Mouse (Mus musculus): Measurements from ENCODE around the gene Aftph. TPM values are rescaled to one million over a fixed set of nuclear protein-coding genes. Genes with fewer than 3 reads are reported as not detected.
A peak's percentile ranks its signal among the peaks of the same experiment; 100 is the strongest.

The Aftph gene
- polyA plus RNA-seq (2015; fragmentation: Nextera tagmentation; extraction: Ambion mirVana) = 10.6 and 11.2 TPM in 2 replicates

DNA sequence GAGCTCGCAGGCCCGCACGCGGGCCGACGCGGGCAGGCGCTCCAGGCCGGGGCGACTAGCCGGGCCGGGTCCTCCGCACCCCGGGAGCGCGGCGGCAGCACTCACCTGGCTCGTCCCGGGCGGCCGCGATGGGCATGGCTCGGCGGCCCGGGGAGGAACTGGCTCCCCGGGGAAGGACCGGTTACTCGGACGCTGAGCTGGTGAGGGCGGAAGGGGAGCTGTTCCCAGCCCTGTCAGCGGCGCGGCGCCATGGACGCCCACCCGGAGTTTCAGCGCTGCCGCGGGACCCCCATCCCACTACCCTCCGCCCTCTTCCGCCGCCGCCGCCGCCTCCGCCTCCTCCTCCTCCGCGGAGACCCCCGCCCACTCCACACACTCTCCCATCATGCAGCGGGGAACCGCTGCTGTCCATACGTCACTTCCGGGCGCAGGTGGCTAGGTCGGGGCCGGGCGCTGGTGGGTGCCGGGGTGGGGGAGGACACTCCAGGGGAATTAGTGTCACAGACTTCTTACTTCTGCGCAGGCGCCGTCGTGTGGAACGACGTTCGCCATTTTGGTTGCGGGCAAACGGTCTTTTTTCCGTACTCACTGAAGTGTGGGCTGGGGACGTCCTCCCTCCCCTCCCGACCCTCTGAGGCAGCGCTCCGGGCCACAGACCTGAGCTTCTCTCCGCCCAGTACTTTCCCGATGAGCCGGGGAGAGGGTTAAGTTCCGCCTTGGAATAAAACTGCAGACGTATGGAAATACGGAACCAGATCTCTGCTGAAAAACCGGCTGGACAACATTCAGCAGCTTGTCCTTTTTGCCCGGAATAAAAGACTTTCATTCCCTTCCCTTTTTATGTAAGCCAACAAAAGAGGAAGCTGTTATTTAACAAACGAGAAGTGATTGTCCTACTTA lies at the start of gene Aftph:
Aftph (minus strand) TSS at position 389 of the 900 bp plus-strand sequence.
- peak; percentile 98 for ATAC-seq (ENCODE audit: low read depth)
- peaks cover 2% of the 10 kb centered on the region for H3K4me1 ChIP-seq (ENCODE audit: control insufficient read depth, low read depth, low read length)
- H3K4me3 ChIP-seq (ENCODE audit: low read depth, low read length) = peak within 1 kb of the TSS; percentile 99
- H3K27ac ChIP-seq (ENCODE audit: low read length) = peak within 1 kb of the TSS; percentile 97
- H3K27me3 ChIP-seq (ENCODE audit: control insufficient read depth, insufficient read depth, low read depth, low read length) = no peaks in the 10 kb centered on the region
- H3K9ac ChIP-seq (ENCODE audit: low read depth, low read length) = peak within 1 kb of the TSS; percentile 98
- under 1% methylated on average over 68 of the region's 81 CpGs for WGBS (ENCODE audit: insufficient replicate concordance)
- peak within 1 kb of the TSS; percentile 84 for H3K4me2 ChIP-seq (ENCODE audit: low read depth, low read length)
- no peaks in the 10 kb centered on the region for H3K9me3 ChIP-seq (replicated peaks; ENCODE audit: control insufficient read depth, low read length)
- no peaks in the 10 kb centered on the region for H3K36me3 ChIP-seq (ENCODE audit: control insufficient read depth, insufficient read depth)

- WGBS (ENCODE audit: insufficient replicate concordance) = 25% methylated on average over 1 of the region's 1 CpGs
Measured at GRCm38 (mm10) chr11:20789015-20789414, 47.6 kb upstream of the Aftph start.

GRCm38 (mm10) chr11:20788070-20788469 lies 46.7 kb upstream of the Aftph start:
- H3K4me1 ChIP-seq (ENCODE audit: control insufficient read depth, low read depth, low read length) = no peaks in the 10 kb centered on the region; the same call in 1 of the 2 replicates
- H3K9ac ChIP-seq (ENCODE audit: low read depth, low read length) = no peak overlapping the region
- H3K9me3 ChIP-seq (replicated peaks; ENCODE audit: control insufficient read depth, low read length) = 0 out of 2 replicates have a peak, but pooled peaks cover 3% of the 10 kb centered on the region
- H3K4me3 ChIP-seq (ENCODE audit: low read depth, low read length) = no peak overlapping the region
- no peaks in the 10 kb centered on the region for H3K27me3 ChIP-seq (ENCODE audit: control insufficient read depth, insufficient read depth, low read depth, low read length)
- WGBS (ENCODE audit: insufficient replicate concordance) = 52% methylated on average over 3 of the region's 3 CpGs
- ATAC-seq (ENCODE audit: low read depth) = no peak
- H3K4me2 ChIP-seq (ENCODE audit: low read depth, low read length) = no peak overlapping the region
- no peaks in the 10 kb centered on the region for H3K36me3 ChIP-seq (ENCODE audit: control insufficient read depth, insufficient read depth)
- no peak overlapping the region for H3K27ac ChIP-seq (ENCODE audit: low read length)

More at GRCm38 (mm10) chr11:20789015-20789414, 47.6 kb upstream of the Aftph start:
- no peaks in the 10 kb centered on the region for H3K36me3 ChIP-seq (ENCODE audit: control insufficient read depth, insufficient read depth)
- H3K4me2 ChIP-seq (ENCODE audit: low read depth, low read length) = no peak overlapping the region
- no peaks in the 10 kb centered on the region for H3K27me3 ChIP-seq (ENCODE audit: control insufficient read depth, insufficient read depth, low read depth, low read length)
- H3K4me3 ChIP-seq (ENCODE audit: low read depth, low read length) = no peak overlapping the region
- H3K9ac ChIP-seq (ENCODE audit: low read depth, low read length) = no peak overlapping the region
- H3K27ac ChIP-seq (ENCODE audit: low read length) = no peak overlapping the region
- no peak for ATAC-seq (ENCODE audit: low read depth)
- H3K9me3 ChIP-seq (replicated peaks; ENCODE audit: control insufficient read depth, low read length) = 0 out of 2 replicates have a peak, but pooled peaks cover 3% of the 10 kb centered on the region
- no peaks in the 10 kb centered on the region; the same call in 1 of the 2 replicates for H3K4me1 ChIP-seq (ENCODE audit: control insufficient read depth, low read depth, low read length)

- WGBS (ENCODE audit: insufficient replicate concordance) = 52% methylated on average over 2 of the region's 2 CpGs
Measured at GRCm38 (mm10) chr11:20786191-20786590, 44.8 kb upstream of the Aftph start.

DNA sequence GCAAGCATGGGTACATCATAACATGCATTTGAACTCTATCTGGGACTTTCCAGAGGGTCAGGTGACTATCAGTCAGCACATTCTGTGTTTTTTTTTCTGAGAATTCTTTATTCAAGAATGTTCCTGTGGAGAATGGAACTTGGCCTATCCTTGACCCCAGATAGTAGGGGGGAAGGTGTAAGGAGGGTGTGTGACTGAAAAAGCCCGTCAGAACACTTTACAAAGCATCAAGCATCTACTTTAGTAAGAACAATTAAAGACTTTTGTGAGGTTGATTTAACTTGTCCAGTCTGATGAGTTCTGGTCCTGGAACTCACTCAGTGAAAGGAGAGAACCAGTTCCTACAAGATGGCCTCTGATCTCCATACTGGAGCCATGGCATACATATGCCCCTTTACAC lies 43.8 kb upstream of the Aftph start:
- H3K9me3 ChIP-seq (replicated peaks; ENCODE audit: control insufficient read depth, low read length) = 0 out of 2 replicates have a peak, but pooled peaks cover 3% of the 10 kb centered on the region
- H3K9ac ChIP-seq (ENCODE audit: low read depth, low read length) = no peak overlapping the region
- no peaks in the 10 kb centered on the region for H3K27me3 ChIP-seq (ENCODE audit: control insufficient read depth, insufficient read depth, low read depth, low read length)
- no peaks in the 10 kb centered on the region for H3K36me3 ChIP-seq (ENCODE audit: control insufficient read depth, insufficient read depth)
- WGBS (ENCODE audit: insufficient replicate concordance) = 61% methylated on average over 1 of the region's 1 CpGs
- no peaks in the 10 kb centered on the region; the same call in 1 of the 2 replicates for H3K4me1 ChIP-seq (ENCODE audit: control insufficient read depth, low read depth, low read length)
- no peak overlapping the region for H3K4me2 ChIP-seq (ENCODE audit: low read depth, low read length)
- H3K4me3 ChIP-seq (ENCODE audit: low read depth, low read length) = no peak overlapping the region
- no peak for ATAC-seq (ENCODE audit: low read depth)
- no peak overlapping the region for H3K27ac ChIP-seq (ENCODE audit: low read length)

More at GRCm38 (mm10) chr11:20786191-20786590, 44.8 kb upstream of the Aftph start:
- no peaks in the 10 kb centered on the region; the same call in 1 of the 2 replicates for H3K4me1 ChIP-seq (ENCODE audit: control insufficient read depth, low read depth, low read length)
- H3K36me3 ChIP-seq (ENCODE audit: control insufficient read depth, insufficient read depth) = no peaks in the 10 kb centered on the region
- no peaks in the 10 kb centered on the region for H3K27me3 ChIP-seq (ENCODE audit: control insufficient read depth, insufficient read depth, low read depth, low read length)
- no peak for ATAC-seq (ENCODE audit: low read depth)
- H3K9ac ChIP-seq (ENCODE audit: low read depth, low read length) = no peak overlapping the region
- no peak overlapping the region for H3K4me3 ChIP-seq (ENCODE audit: low read depth, low read length)
- H3K9me3 ChIP-seq (replicated peaks; ENCODE audit: control insufficient read depth, low read length) = 0 out of 2 replicates have a peak, but pooled peaks cover 3% of the 10 kb centered on the region
- H3K27ac ChIP-seq (ENCODE audit: low read length) = no peak overlapping the region
- no peak overlapping the region for H3K4me2 ChIP-seq (ENCODE audit: low read depth, low read length)

GRCm38 (mm10) chr11:20784776-20785175 lies 43.4 kb upstream of the Aftph start:
- 0 out of 2 replicates have a peak, but pooled peaks cover 3% of the 10 kb centered on the region for H3K9me3 ChIP-seq (replicated peaks; ENCODE audit: control insufficient read depth, low read length)
- H3K9ac ChIP-seq (ENCODE audit: low read depth, low read length) = no peak overlapping the region
- H3K4me1 ChIP-seq (ENCODE audit: control insufficient read depth, low read depth, low read length) = no peaks in the 10 kb centered on the region; the same call in 1 of the 2 replicates
- 68% methylated on average over 6 of the region's 6 CpGs for WGBS (ENCODE audit: insufficient replicate concordance)
- no peak overlapping the region for H3K27ac ChIP-seq (ENCODE audit: low read length)
- H3K36me3 ChIP-seq (ENCODE audit: control insufficient read depth, insufficient read depth) = no peaks in the 10 kb centered on the region
- H3K27me3 ChIP-seq (ENCODE audit: control insufficient read depth, insufficient read depth, low read depth, low read length) = no peaks in the 10 kb centered on the region
- no peak overlapping the region for H3K4me2 ChIP-seq (ENCODE audit: low read depth, low read length)
- ATAC-seq (ENCODE audit: low read depth) = no peak
- H3K4me3 ChIP-seq (ENCODE audit: low read depth, low read length) = no peak overlapping the region

GRCm38 (mm10) chr11:20783467-20783866 lies 42.1 kb upstream of the Aftph start:
- ATAC-seq (ENCODE audit: low read depth) = no peak
- Histone ChIP-seq H3K9ac (ENCODE audit: low read depth, low read length) (no peak overlapping the region), H3K4me2 (ENCODE audit: low read depth, low read length) (no peak overlapping the region), H3K36me3 (ENCODE audit: control insufficient read depth, insufficient read depth) (no peaks in the 10 kb centered on the region), H3K4me1 (ENCODE audit: control insufficient read depth, low read depth, low read length) (no peaks in the 10 kb centered on the region; the same call in none of the 2 replicates), H3K9me3 (replicated peaks; ENCODE audit: control insufficient read depth, low read length) (0 out of 2 replicates have a peak, but pooled peaks cover 3% of the 10 kb centered on the region), H3K27me3 (ENCODE audit: control insufficient read depth, insufficient read depth, low read depth, low read length) (no peaks in the 10 kb centered on the region), H3K27ac (ENCODE audit: low read length) (no peak overlapping the region), H3K4me3 (ENCODE audit: low read depth, low read length) (no peak overlapping the region)
- 79% methylated on average over 1 of the region's 1 CpGs for WGBS (ENCODE audit: insufficient replicate concordance)

GRCm38 (mm10) chr11:20782620-20783019 lies 41.2 kb upstream of the Aftph start:
- Histone ChIP-seq H3K4me1 (ENCODE audit: control insufficient read depth, low read depth, low read length) (no peaks in the 10 kb centered on the region; the same call in none of the 2 replicates), H3K9ac (ENCODE audit: low read depth, low read length) (no peak overlapping the region), H3K4me2 (ENCODE audit: low read depth, low read length) (no peak overlapping the region), H3K27ac (ENCODE audit: low read length) (no peak overlapping the region), H3K9me3 (replicated peaks; ENCODE audit: control insufficient read depth, low read length) (0 out of 2 replicates have a peak, but pooled peaks cover 3% of the 10 kb centered on the region), H3K36me3 (ENCODE audit: control insufficient read depth, insufficient read depth) (no peaks in the 10 kb centered on the region), H3K4me3 (ENCODE audit: low read depth, low read length) (no peak overlapping the region), H3K27me3 (ENCODE audit: control insufficient read depth, insufficient read depth, low read depth, low read length) (no peaks in the 10 kb centered on the region)
- 43% methylated on average over 2 of the region's 2 CpGs for WGBS (ENCODE audit: insufficient replicate concordance)
- no peak for ATAC-seq (ENCODE audit: low read depth)

DNA sequence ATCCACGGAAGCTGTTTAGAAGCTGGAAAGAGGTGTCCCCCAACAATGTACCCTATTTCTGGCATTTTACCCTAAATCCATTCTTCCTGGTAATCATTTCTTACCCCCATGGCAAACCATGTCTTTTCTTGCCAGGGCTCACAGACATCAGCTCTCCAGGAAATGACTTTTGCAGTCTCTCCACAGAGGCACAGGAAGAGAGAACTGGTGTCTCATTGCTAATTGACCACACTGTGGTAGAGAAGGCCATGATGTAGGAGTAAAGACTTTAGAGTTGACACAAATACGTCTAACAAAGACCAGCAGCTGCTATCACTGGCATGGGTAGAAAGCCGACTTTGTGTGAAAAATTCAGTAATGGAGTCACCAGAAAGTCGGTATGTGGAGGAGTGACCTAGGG lies 38.9 kb upstream of the Aftph start:
- WGBS (ENCODE audit: insufficient replicate concordance) = 53% methylated on average over 4 of the region's 4 CpGs
- Histone ChIP-seq H3K27ac (ENCODE audit: low read length) (no peak overlapping the region), H3K4me1 (ENCODE audit: control insufficient read depth, low read depth, low read length) (no peaks in the 10 kb centered on the region; the same call in none of the 2 replicates), H3K4me2 (ENCODE audit: low read depth, low read length) (no peak overlapping the region), H3K27me3 (ENCODE audit: control insufficient read depth, insufficient read depth, low read depth, low read length) (no peaks in the 10 kb centered on the region), H3K9me3 (replicated peaks; ENCODE audit: control insufficient read depth, low read length) (0 out of 2 replicates have a peak, but pooled peaks cover 3% of the 10 kb centered on the region), H3K4me3 (ENCODE audit: low read depth, low read length) (no peak overlapping the region), H3K9ac (ENCODE audit: low read depth, low read length) (no peak overlapping the region), H3K36me3 (ENCODE audit: control insufficient read depth, insufficient read depth) (no peaks in the 10 kb centered on the region)
- no peak for ATAC-seq (ENCODE audit: low read depth)
